Mouse (Mus musculus): ENCODE results near the gene Phgr1. TPM values are rescaled to one million over a fixed set of nuclear protein-coding genes. Genes with fewer than 3 reads are reported as not detected.

Phgr1 gene
- polyA plus RNA-seq (2016; fragmentation: Nextera tagmentation; extraction: Ambion mirVana) = not detected in 2 replicates

DNA sequence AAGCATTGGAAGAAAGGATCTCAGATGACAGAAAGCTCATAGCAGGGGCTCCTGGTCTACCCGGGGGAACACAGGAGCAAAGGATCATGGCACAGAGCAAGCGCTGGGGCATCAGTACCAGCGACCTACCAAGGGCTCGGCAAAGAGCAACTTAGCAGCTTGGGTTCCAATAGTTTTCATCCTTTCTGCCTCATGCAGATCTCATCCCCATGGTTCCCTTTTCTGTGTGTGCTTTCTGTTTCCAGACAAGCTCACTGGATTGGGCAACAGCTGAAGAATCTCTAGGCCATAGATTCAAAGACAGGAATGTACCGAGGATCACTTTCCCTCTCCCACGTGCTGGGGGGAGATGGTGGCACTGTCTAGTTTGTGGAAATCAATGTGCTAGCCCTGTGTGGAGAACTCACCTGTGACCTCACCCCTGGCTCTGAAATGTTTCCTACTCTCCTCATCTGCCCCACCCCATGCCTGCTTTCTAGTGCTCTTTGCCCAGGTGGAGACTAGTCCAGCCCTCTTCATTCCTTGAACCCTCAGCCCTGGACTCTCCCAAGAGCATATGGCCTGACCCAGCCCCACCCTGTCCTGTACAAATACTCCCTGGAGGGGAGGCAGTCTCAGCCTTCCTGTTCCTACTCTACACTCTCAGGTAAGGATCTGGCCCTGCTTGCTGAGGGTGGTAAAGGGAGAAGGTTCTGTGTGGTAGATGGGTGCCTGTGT is at the start of gene Phgr1:
Phgr1 (plus strand) TSS at position 612 of the 717 bp plus-strand sequence.
- Histone ChIP-seq H3K27me3 (no peaks in the 10 kb centered on the region), H3K36me3 (no peaks in the 10 kb centered on the region), H3K4me2 (no peak within 1 kb of the TSS), H3K4me3 (replicated peaks) (no peak within 1 kb of the TSS), H3K9me3 (no peaks in the 10 kb centered on the region), H3K4me1 (replicated peaks) (no peaks in the 10 kb centered on the region), H3K27ac (no peak within 1 kb of the TSS), H3K9ac (replicated peaks) (no peak within 1 kb of the TSS; the same call in 1 of the 2 replicates)
- WGBS = 81% methylated on average over 6 of the region's 6 CpGs
- no peak for ATAC-seq (ENCODE audit: insufficient number of reproducible peaks, insufficient read depth, low FRiP score, low TSS enrichment, low read depth)

DNA sequence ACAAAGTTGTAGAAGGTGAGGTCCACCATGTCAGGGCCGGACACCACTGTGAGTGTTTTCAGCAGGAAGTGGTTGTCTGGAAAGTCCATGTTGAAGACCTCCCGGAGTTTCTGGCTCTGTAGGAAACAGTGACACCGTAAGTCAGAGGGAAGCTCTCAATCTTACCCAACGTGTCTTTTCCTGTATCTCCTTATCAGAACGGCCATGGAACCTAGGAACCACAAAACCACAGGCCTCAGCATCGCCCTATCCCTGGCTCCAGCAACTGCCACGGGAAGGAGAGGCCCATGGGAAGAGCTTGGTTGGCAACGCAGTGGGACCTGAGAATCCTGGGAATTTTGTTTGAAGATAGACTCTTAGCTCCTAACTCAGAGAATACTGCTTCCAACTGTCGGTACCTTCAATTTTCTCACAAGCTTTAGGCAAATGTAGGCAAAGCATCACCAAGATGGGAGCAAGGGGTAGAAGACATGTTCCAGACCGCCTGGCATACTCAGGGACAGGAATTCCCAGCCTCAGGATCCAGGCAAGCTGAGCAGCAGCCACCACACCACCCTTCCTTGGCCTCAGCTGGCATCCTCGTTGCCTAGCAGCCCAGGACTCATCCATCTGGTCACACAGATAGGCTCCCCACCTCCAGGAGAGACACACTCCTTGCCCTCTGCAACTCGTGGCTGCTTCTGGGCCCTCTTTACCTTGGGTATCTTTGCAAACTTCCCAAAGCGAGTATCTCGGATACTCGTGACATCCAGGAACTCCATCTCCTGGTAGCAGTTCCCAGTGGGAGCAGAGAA is 48.7 kb upstream of the Phgr1 start:
- 78% methylated on average over 15 of the region's 15 CpGs for WGBS
- H3K27ac ChIP-seq = no peak overlapping the region
- peaks cover 20% of the 10 kb centered on the region for H3K4me1 ChIP-seq (replicated peaks)
- no peaks in the 10 kb centered on the region for H3K9me3 ChIP-seq
- H3K4me3 ChIP-seq (replicated peaks) = no peak overlapping the region
- no peak overlapping the region for H3K4me2 ChIP-seq
- H3K36me3 ChIP-seq = no peaks in the 10 kb centered on the region
- H3K9ac ChIP-seq (replicated peaks) = no peak overlapping the region
- peaks cover 44% of the 10 kb centered on the region for H3K27me3 ChIP-seq
- ATAC-seq (ENCODE audit: insufficient number of reproducible peaks, insufficient read depth, low FRiP score, low TSS enrichment, low read depth) = no peak

DNA sequence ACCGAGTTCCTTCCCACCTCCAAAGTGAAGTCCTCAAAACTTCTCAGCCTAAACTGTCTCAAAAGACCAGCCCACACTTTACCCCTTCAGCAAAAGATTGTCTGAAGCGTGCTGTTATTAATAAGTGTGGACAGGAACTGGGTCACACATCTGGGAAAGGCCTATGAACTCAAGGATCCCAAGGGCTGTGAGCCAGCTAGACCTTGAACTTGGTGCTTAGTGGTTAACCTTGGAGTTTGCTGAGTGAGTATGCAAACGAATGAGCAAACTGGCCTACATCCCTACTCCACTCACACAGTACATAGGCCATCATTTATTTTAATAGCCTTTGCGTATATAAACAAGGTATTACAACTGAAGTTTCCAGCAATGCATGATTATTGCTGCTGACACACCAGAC is 47.1 kb upstream of the Phgr1 start:
- Histone ChIP-seq H3K9me3 (no peaks in the 10 kb centered on the region), H3K4me3 (replicated peaks) (no peak overlapping the region), H3K4me2 (no peak overlapping the region), H3K27ac (no peak overlapping the region), H3K36me3 (no peaks in the 10 kb centered on the region), H3K4me1 (replicated peaks) (peaks cover 29% of the 10 kb centered on the region), H3K9ac (replicated peaks) (no peak overlapping the region), H3K27me3 (peaks cover 49% of the 10 kb centered on the region)
- 86% methylated on average over 4 of the region's 4 CpGs for WGBS
- ATAC-seq (ENCODE audit: insufficient number of reproducible peaks, insufficient read depth, low FRiP score, low TSS enrichment, low read depth) = no peak

DNA sequence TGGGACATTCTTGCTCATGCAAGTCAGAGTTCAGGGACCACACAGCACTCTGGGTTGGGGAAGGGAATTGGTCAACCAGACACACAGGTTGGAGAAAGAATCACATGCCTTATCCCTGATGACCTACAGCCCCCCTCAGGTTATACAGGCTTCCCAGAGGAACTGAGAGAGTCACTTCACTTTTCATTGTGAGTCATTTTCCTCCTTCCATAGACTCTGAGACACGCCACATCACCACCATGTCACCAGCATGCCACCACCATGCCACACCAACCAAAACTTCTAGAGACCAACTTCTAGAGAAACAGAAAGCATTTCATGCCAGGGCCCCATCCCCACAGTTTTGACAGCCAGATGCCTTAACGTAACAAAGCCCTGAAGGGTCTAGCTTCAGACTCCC is 45.7 kb upstream of the Phgr1 start:
- Histone ChIP-seq H3K4me1 (replicated peaks) (peaks cover 29% of the 10 kb centered on the region), H3K4me3 (replicated peaks) (no peak overlapping the region), H3K27me3 (peaks cover 58% of the 10 kb centered on the region), H3K27ac (no peak overlapping the region), H3K9me3 (no peaks in the 10 kb centered on the region), H3K4me2 (no peak overlapping the region), H3K9ac (replicated peaks) (no peak overlapping the region), H3K36me3 (no peaks in the 10 kb centered on the region)
- WGBS = 87% methylated on average over 2 of the region's 2 CpGs
- no peak for ATAC-seq (ENCODE audit: insufficient number of reproducible peaks, insufficient read depth, low FRiP score, low TSS enrichment, low read depth)

DNA sequence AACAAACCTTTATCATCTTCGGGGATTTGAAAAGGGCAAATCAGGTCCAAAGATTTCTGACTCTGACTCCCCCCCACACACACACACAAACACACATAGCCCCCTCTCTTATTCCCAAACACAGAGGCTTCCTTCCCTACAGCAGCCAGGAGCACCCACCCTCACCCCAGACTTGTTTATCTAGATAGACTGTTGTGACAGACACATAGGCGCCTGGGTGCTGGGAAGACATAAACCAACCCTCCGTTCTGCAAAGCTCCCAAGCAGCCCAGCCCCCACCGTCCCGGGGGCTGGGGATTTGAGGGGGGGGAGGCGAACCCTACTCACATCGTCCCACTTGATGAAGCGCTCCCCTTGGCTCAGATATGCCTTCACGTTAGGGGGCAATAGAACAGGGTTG is 44.7 kb upstream of the Phgr1 start:
- peak overlapping the region; percentile 34; the same call in 1 of the 2 replicates for H3K4me2 ChIP-seq
- no peak overlapping the region for H3K27ac ChIP-seq
- H3K36me3 ChIP-seq = no peaks in the 10 kb centered on the region
- H3K9ac ChIP-seq (replicated peaks) = no peak overlapping the region
- peaks cover 64% of the 10 kb centered on the region for H3K27me3 ChIP-seq
- no peaks in the 10 kb centered on the region for H3K9me3 ChIP-seq
- 16% methylated on average over 9 of the region's 9 CpGs for WGBS
- no peak for ATAC-seq (ENCODE audit: insufficient number of reproducible peaks, insufficient read depth, low FRiP score, low TSS enrichment, low read depth)
- H3K4me1 ChIP-seq (replicated peaks) = peaks cover 26% of the 10 kb centered on the region
- H3K4me3 ChIP-seq (replicated peaks) = no peak overlapping the region

DNA sequence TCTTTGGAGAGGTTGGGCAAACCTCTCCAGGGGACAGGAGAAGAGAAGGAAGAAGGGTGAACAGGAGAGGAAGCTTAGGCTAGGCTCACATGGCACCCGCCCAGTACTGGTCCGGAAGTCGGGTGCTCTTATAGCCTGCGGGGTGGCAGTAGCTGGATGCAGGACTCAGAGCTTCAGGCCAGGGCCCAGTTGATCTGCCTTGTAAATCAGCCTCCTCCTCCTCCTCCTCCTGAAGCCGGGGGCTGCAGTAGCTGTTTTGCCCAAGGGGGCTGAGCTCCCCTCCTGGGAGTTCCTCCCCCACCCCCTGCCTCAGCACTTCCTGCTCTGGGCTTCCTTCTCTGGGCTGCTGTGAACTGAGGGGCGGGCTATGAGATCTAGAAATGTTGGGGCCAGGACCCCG is 44.2 kb upstream of the Phgr1 start, which contains the start of gene Plcb2:
Plcb2 (minus strand) TSS at position 102 of the 400 bp plus-strand sequence.
- no peak within 1 kb of the TSS for H3K4me3 ChIP-seq (replicated peaks)
- H3K4me1 ChIP-seq (replicated peaks) = peaks cover 23% of the 10 kb centered on the region
- no peak within 1 kb of the TSS for H3K27ac ChIP-seq
- H3K27me3 ChIP-seq = peaks cover 62% of the 10 kb centered on the region
- H3K4me2 ChIP-seq = peak within 1 kb of the TSS; percentile 34
- no peak within 1 kb of the TSS for H3K9ac ChIP-seq (replicated peaks)
- 13% methylated on average over 7 of the region's 7 CpGs for WGBS
- ATAC-seq (ENCODE audit: insufficient number of reproducible peaks, insufficient read depth, low FRiP score, low TSS enrichment, low read depth) = no peak
- H3K36me3 ChIP-seq = no peaks in the 10 kb centered on the region
- no peaks in the 10 kb centered on the region for H3K9me3 ChIP-seq

DNA sequence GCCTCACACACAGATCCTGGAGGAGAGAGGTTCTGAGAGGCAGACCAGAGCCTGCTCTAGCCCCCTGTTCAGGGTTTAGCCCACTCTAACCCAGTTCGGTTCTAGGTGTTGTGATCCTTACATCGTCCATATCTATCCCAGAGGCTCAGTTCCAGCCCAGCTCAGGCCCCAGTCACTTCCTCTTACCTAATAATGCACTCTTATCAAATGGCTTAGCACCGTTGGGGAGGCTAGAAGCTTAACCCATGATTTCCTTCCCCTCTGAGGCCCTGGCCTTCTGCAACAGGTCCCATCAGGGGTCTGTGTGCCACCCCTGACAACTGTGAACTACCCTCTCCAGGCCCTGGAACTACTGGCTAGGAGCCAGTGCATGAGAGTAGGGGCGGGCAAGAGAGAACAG is 43.4 kb upstream of the Phgr1 start:
- H3K27me3 ChIP-seq = peaks cover 58% of the 10 kb centered on the region
- H3K27ac ChIP-seq = no peak overlapping the region
- H3K9me3 ChIP-seq = no peaks in the 10 kb centered on the region
- H3K36me3 ChIP-seq = no peaks in the 10 kb centered on the region
- H3K9ac ChIP-seq (replicated peaks) = no peak overlapping the region
- ATAC-seq (ENCODE audit: insufficient number of reproducible peaks, insufficient read depth, low FRiP score, low TSS enrichment, low read depth) = no peak
- H3K4me1 ChIP-seq (replicated peaks) = peaks cover 23% of the 10 kb centered on the region
- no peak overlapping the region for H3K4me2 ChIP-seq
- no peak overlapping the region for H3K4me3 ChIP-seq (replicated peaks)
- 42% methylated on average over 4 of the region's 4 CpGs for WGBS

DNA sequence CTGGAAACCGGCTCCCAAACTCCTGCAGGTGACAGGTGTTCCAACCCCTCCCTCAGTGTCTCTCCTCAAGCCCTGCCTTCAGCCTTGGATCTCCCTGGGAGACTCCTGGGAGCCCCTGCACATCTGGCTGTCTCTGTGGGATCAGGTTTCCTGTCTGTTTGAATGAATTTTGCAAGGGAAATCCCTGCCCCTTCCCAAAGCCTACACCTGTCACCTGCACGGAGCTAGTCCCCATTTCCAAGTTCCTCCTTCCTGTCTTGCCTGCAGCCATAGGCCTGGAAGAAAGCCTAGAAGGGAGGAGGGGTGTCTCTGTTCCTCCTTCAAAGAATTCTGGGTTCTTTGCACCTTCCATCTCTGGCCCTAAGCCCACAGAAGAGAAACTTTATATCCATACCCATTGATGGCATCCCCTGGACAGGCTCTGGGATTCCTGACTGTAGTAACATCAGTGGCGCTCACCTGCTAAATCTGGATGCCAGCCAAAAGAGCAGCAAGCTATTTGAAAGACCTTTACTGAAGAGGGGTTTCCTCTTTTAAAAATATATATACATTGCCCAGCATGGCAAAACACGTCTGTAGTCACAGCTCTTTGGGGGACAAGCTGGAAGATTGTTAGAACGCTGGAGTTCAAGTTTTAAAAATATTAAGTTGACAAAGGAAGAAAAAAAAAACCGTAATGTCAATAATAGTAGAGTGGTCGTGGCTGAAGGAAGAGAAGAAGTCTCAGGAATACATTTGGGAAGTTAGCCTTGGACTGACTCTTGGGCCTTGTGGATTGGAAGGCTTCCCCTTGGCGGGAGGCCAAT is 42.5 kb upstream of the Phgr1 start:
- no peaks in the 10 kb centered on the region for H3K36me3 ChIP-seq
- ATAC-seq (ENCODE audit: insufficient number of reproducible peaks, insufficient read depth, low FRiP score, low TSS enrichment, low read depth) = no peak
- H3K27me3 ChIP-seq = peaks cover 62% of the 10 kb centered on the region

DNA sequence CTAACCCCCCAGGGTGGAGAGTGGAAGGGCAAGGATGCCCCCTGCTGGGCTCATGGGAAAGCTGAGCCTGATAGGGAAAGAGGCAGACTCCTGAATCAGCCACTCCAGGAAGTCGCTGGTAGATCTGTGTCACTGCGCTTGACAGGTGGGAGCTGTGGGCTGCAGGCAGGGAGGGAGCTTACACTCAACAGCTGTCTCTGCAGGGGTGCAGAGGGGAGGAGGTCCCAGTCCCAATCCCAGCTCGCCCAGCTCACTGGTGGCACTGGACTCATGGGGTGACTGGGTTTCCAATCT is 42.0 kb upstream of the Phgr1 start:
- Histone ChIP-seq H3K36me3 (no peaks in the 10 kb centered on the region), H3K27ac (no peak overlapping the region), H3K27me3 (peaks cover 64% of the 10 kb centered on the region), H3K4me2 (no peak overlapping the region), H3K4me1 (replicated peaks) (peaks cover 23% of the 10 kb centered on the region), H3K9ac (replicated peaks) (no peak overlapping the region), H3K9me3 (no peaks in the 10 kb centered on the region), H3K4me3 (replicated peaks) (no peak overlapping the region)
- no peak for ATAC-seq (ENCODE audit: insufficient number of reproducible peaks, insufficient read depth, low FRiP score, low TSS enrichment, low read depth)
- 0% methylated on average over 3 of the region's 3 CpGs for WGBS

More for the DNA sequence above, 42.5 kb upstream of the Phgr1 start:
- 28% methylated on average over 8 of the region's 8 CpGs for WGBS
- Histone ChIP-seq H3K9ac (replicated peaks) (no peak overlapping the region), H3K4me3 (replicated peaks) (no peak overlapping the region), H3K4me2 (no peak overlapping the region), H3K4me1 (replicated peaks) (peaks cover 23% of the 10 kb centered on the region), H3K27ac (no peak overlapping the region), H3K9me3 (no peaks in the 10 kb centered on the region)

DNA sequence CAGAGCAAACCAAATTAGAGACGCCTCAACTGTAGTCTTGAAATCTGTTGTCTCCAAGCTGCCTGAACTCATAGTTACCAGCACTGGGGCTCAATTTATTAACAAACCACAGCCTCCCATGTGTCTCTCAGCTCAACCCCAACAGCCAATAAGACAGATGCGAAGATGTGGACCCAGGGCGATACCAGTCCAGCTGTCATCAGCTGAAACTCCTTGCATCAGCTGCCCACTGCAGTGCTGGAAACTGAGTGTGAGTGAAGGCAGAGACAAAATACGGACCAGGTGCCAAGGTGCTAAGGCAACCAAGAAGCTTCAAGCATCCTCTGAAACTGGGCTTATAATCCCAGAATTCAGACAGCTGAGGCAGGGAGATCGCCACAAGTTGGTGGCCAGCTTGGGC is 40.6 kb upstream of the Phgr1 start:
- H3K27me3 ChIP-seq = peaks cover 62% of the 10 kb centered on the region
- H3K27ac ChIP-seq = no peak overlapping the region
- H3K4me2 ChIP-seq = no peak overlapping the region
- H3K4me3 ChIP-seq (replicated peaks) = no peak overlapping the region
- ATAC-seq (ENCODE audit: insufficient number of reproducible peaks, insufficient read depth, low FRiP score, low TSS enrichment, low read depth) = no peak
- 86% methylated on average over 5 of the region's 5 CpGs for WGBS
- H3K36me3 ChIP-seq = no peaks in the 10 kb centered on the region
- no peaks in the 10 kb centered on the region for H3K9me3 ChIP-seq
- peaks cover 23% of the 10 kb centered on the region for H3K4me1 ChIP-seq (replicated peaks)
- H3K9ac ChIP-seq (replicated peaks) = no peak overlapping the region

DNA sequence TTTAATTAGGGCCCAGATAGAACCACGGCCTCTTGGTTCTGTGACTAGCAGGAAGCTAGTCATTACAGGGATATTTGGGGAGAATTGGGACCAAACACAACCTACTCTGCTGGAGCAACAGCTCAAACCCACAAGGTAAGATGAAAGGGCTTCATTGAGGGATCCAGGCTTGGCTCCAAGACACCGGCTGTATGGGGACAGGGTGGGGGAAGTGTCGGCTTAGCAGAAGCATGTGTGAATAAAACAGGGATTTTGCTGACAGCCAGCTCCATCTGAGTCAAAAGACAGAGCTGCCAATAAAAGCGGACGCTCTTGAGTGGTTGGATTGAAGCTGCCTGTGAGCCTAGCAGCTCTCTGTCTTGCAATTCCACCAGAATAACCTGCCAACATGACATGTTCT is 39.2 kb upstream of the Phgr1 start:
- WGBS = 38% methylated on average over 5 of the region's 5 CpGs
- Histone ChIP-seq H3K4me1 (replicated peaks) (peaks cover 15% of the 10 kb centered on the region), H3K27ac (no peak overlapping the region), H3K4me2 (no peak overlapping the region), H3K9me3 (no peaks in the 10 kb centered on the region), H3K9ac (replicated peaks) (no peak overlapping the region), H3K4me3 (replicated peaks) (no peak overlapping the region), H3K36me3 (no peaks in the 10 kb centered on the region), H3K27me3 (peaks cover 51% of the 10 kb centered on the region)
- no peak for ATAC-seq (ENCODE audit: insufficient number of reproducible peaks, insufficient read depth, low FRiP score, low TSS enrichment, low read depth)
